Mouse (Mus musculus) megakaryocyte, embryonic 14.5 days (primary cell): ENCODE measurements at regions not wholly inside any gene's neighbourhood (a gene's known extent, or its start where the extent isn't known, plus 50 kb on each side); places are given as distances from the start of the nearest gene placed in this dataset.

Experiments
- H3K27me3 ChIP-seq: replicated peaks from 2 replicates; pipeline ENCODE3; 2012; ENCODE audit warnings: inconsistent platforms
- H3K36me3 ChIP-seq: replicated peaks from 2 replicates; pipeline ENCODE3; 2012; ENCODE audit warnings: low read length, inconsistent platforms, mixed read lengths
- H3K4me1 ChIP-seq: 2 replicates; pipeline ENCODE4 v1.6.1; 2012; ENCODE audit warnings: inconsistent platforms
- H3K4me3 ChIP-seq: replicated peaks from 2 replicates; pipeline ENCODE3; 2012; ENCODE audit warnings: moderate library complexity, mild to moderate bottlenecking, inconsistent platforms
- H3K9me3 ChIP-seq: 2 replicates; pipeline ENCODE4 v1.6.1; 2012; ENCODE audit warnings: inconsistent platforms
- FLI1 ChIP-seq: IDR thresholded peaks from 2 replicates; pipeline ENCODE4 v1.6.1; 2012; ENCODE audit warnings: low read length, inconsistent platforms, mixed read lengths
- GATA1 ChIP-seq: IDR thresholded peaks from 3 replicates; pipeline ENCODE4 v1.6.1; 2012; ENCODE audit warnings: mixed read lengths, low read length, inconsistent platforms, borderline replicate concordance

GRCm38 (mm10) chr4:105384826-105385225 is 227.7 kb downstream of the Plpp3 start:
- TF ChIP-seq GATA1 (no peak), FLI1 (no peak)
- H3K4me1 ChIP-seq = peaks cover 3% of the 10 kb centered on the region; the same call in 1 of the 2 replicates
- H3K9me3 ChIP-seq = peaks cover 27% of the 10 kb centered on the region
- no peak overlapping the region for H3K4me3 ChIP-seq
- H3K36me3 ChIP-seq = no peaks in the 10 kb centered on the region
- no peaks in the 10 kb centered on the region for H3K27me3 ChIP-seq

- TF ChIP-seq FLI1 = no peak
- TF ChIP-seq GATA1 = no peak
- Histone ChIP-seq H3K4me1 (peaks cover 3% of the 10 kb centered on the region; the same call in 1 of the 2 replicates), H3K27me3 (no peaks in the 10 kb centered on the region), H3K9me3 (peaks cover 29% of the 10 kb centered on the region), H3K4me3 (no peak overlapping the region), H3K36me3 (no peaks in the 10 kb centered on the region)
These were observed 228.3 kb downstream of the Plpp3 start for GRCm38 (mm10) chr4:105385481-105385880.

- Histone ChIP-seq H3K9me3 (peaks cover 34% of the 10 kb centered on the region), H3K36me3 (no peaks in the 10 kb centered on the region), H3K4me3 (no peak overlapping the region), H3K4me1 (peaks cover 3% of the 10 kb centered on the region; the same call in 1 of the 2 replicates), H3K27me3 (no peaks in the 10 kb centered on the region)
- TF ChIP-seq GATA1 (no peak), FLI1 (no peak)
These were observed 233.2 kb downstream of the Plpp3 start for GRCm38 (mm10) chr4:105390378-105390777.

- no peak overlapping the region for H3K4me3 ChIP-seq
- H3K9me3 ChIP-seq = peaks cover 18% of the 10 kb centered on the region
- no peaks in the 10 kb centered on the region for H3K36me3 ChIP-seq
- no peaks in the 10 kb centered on the region for H3K27me3 ChIP-seq
- no peaks in the 10 kb centered on the region for H3K4me1 ChIP-seq
- TF ChIP-seq FLI1 (no peak), GATA1 (no peak)
These were observed 237.2 kb downstream of the Plpp3 start for GRCm38 (mm10) chr4:105394366-105394765.

- H3K27me3 ChIP-seq = no peaks in the 10 kb centered on the region
- no peak overlapping the region for H3K4me3 ChIP-seq
- peaks cover 10% of the 10 kb centered on the region for H3K9me3 ChIP-seq
- H3K36me3 ChIP-seq = no peaks in the 10 kb centered on the region
- no peaks in the 10 kb centered on the region for H3K4me1 ChIP-seq
- TF ChIP-seq GATA1 (no peak), FLI1 (no peak)
These were observed 240.3 kb downstream of the Plpp3 start for GRCm38 (mm10) chr4:105397451-105397850.

GRCm38 (mm10) chr4:105402021-105402420 is 244.9 kb downstream of the Plpp3 start:
- TF ChIP-seq GATA1 (no peak), FLI1 (no peak)
- no peak overlapping the region for H3K4me3 ChIP-seq

GRCm38 (mm10) chr4:105403169-105403568 is 246.0 kb downstream of the Plpp3 start:
- Histone ChIP-seq H3K27me3 (peaks cover 2% of the 10 kb centered on the region), H3K4me3 (no peak overlapping the region), H3K4me1 (no peaks in the 10 kb centered on the region), H3K9me3 (peaks cover 13% of the 10 kb centered on the region), H3K36me3 (no peaks in the 10 kb centered on the region)
- TF ChIP-seq GATA1 (no peak), FLI1 (no peak)

More at GRCm38 (mm10) chr4:105402021-105402420, 244.9 kb downstream of the Plpp3 start:
- H3K27me3 ChIP-seq = no peaks in the 10 kb centered on the region
- 0 out of 2 replicates have a peak, but pooled peaks cover 4% of the 10 kb centered on the region for H3K9me3 ChIP-seq
- no peaks in the 10 kb centered on the region for H3K36me3 ChIP-seq
- no peaks in the 10 kb centered on the region for H3K4me1 ChIP-seq

GRCm38 (mm10) chr4:105403686-105404085 is 246.5 kb downstream of the Plpp3 start:
- Histone ChIP-seq H3K36me3 (no peaks in the 10 kb centered on the region), H3K4me1 (no peaks in the 10 kb centered on the region), H3K4me3 (no peak overlapping the region), H3K9me3 (peaks cover 18% of the 10 kb centered on the region), H3K27me3 (peaks cover 2% of the 10 kb centered on the region)
- TF ChIP-seq FLI1 (no peak), GATA1 (no peak)

- peaks cover 2% of the 10 kb centered on the region for H3K27me3 ChIP-seq
- TF ChIP-seq FLI1 (no peak), GATA1 (no peak)
- H3K36me3 ChIP-seq = no peaks in the 10 kb centered on the region
- H3K4me1 ChIP-seq = no peaks in the 10 kb centered on the region
- H3K4me3 ChIP-seq = no peak overlapping the region
- peaks cover 23% of the 10 kb centered on the region for H3K9me3 ChIP-seq
These were observed 248.6 kb downstream of the Plpp3 start for GRCm38 (mm10) chr4:105405728-105406127.

GRCm38 (mm10) chr4:105406786-105407464 is 249.8 kb downstream of the Plpp3 start:
- no peak for TF ChIP-seq GATA1
- TF ChIP-seq FLI1 = no peak

More at GRCm38 (mm10) chr4:105406786-105407464, 249.8 kb downstream of the Plpp3 start:
- Histone ChIP-seq H3K27me3 (peaks cover 2% of the 10 kb centered on the region), H3K4me1 (no peaks in the 10 kb centered on the region), H3K36me3 (no peaks in the 10 kb centered on the region), H3K9me3 (peaks cover 30% of the 10 kb centered on the region), H3K4me3 (no peak overlapping the region)
